Mouse (Mus musculus): ENCODE measurements around the gene Lrrc55.

Lrrc55 gene

GRCm38 (mm10) chr2:85196901-85197300, at the start of gene Lrrc55:
Gene Lrrc55, minus strand, starts transcription at chr2:85197197.
- 61% methylated on average over 1 of the region's 1 CpGs for WGBS

- 2% methylated on average over 4 of the region's 4 CpGs for WGBS
Observed at GRCm38 (mm10) chr2:85246506-85247082, 49.6 kb upstream of the Lrrc55 start.

GRCm38 (mm10) chr2:85245737-85246136, 48.7 kb upstream of the Lrrc55 start:
- whole genome bisulfite sequencing: 87% methylated on average over 5 of the region's 5 CpGs

GRCm38 (mm10) chr2:85238068-85238667, 41.2 kb upstream of the Lrrc55 start:
- WGBS: 68% methylated on average over 4 of the region's 4 CpGs

GRCm38 (mm10) chr2:85237231-85237630, 40.2 kb upstream of the Lrrc55 start:
- WGBS: 96% methylated on average over 2 of the region's 2 CpGs

- WGBS: 87% methylated on average over 4 of the region's 4 CpGs
Observed at GRCm38 (mm10) chr2:85230771-85231511, 33.9 kb upstream of the Lrrc55 start.

- WGBS: 61% methylated on average over 3 of the region's 3 CpGs
Observed at GRCm38 (mm10) chr2:85229606-85230005, 32.6 kb upstream of the Lrrc55 start.

GRCm38 (mm10) chr2:85227816-85228335, 30.9 kb upstream of the Lrrc55 start:
- 88% methylated on average over 3 of the region's 3 CpGs for WGBS

GRCm38 (mm10) chr2:85224221-85225179, 27.5 kb upstream of the Lrrc55 start:
- WGBS: 47% methylated on average over 17 of the region's 17 CpGs

GRCm38 (mm10) chr2:85213746-85214145, 16.7 kb upstream of the Lrrc55 start:
- 46% methylated on average over 2 of the region's 2 CpGs for WGBS

GRCm38 (mm10) chr2:85209301-85209700, 12.3 kb upstream of the Lrrc55 start:
- WGBS: 72% methylated on average over 5 of the region's 5 CpGs

- WGBS: 58% methylated on average over 8 of the region's 8 CpGs
Observed at GRCm38 (mm10) chr2:85205170-85205569, 8.2 kb upstream of the Lrrc55 start.

- 2% methylated on average over 24 of the region's 24 CpGs for WGBS
Observed at GRCm38 (mm10) chr2:85198011-85198965, 1.3 kb upstream of the Lrrc55 start.

- 24% methylated on average over 1 of the region's 1 CpGs for WGBS
Observed at GRCm38 (mm10) chr2:85194566-85194965, 2.4 kb downstream of the Lrrc55 start.

- WGBS: 37% methylated on average over 6 of the region's 6 CpGs
Observed at GRCm38 (mm10) chr2:85187582-85188151, 9.3 kb downstream of the Lrrc55 start.

- 75% methylated on average over 4 of the region's 4 CpGs for WGBS
Observed at GRCm38 (mm10) chr2:85178139-85178800, 18.7 kb downstream of the Lrrc55 start.

GRCm38 (mm10) chr2:85173545-85173944, 23.5 kb downstream of the Lrrc55 start:
- WGBS: 89% methylated on average over 6 of the region's 6 CpGs

- WGBS: 84% methylated on average over 2 of the region's 2 CpGs
Observed at GRCm38 (mm10) chr2:85172763-85173103, 24.3 kb downstream of the Lrrc55 start.

GRCm38 (mm10) chr2:85172071-85172762, 24.8 kb downstream of the Lrrc55 start:
- WGBS: 68% methylated on average over 3 of the region's 3 CpGs

Measured in cerebral cortex, adult 2 months (tissue).